Mouse (Mus musculus) bone marrow macrophage, adult 2 months (primary cell): ENCODE measurements around the gene D430019H16Rik.

Source experiments
- CTCF ChIP-seq: IDR thresholded peaks from 2 replicates; pipeline ENCODE4 v1.5.1; 2012; ENCODE audit warnings: low read depth, mild to moderate bottlenecking, low read length, moderate library complexity
- POLR2A ChIP-seq: IDR thresholded peaks from 2 replicates; pipeline ENCODE4 v1.6.1; 2012; ENCODE audit warnings: mild to moderate bottlenecking, low read depth, low read length, borderline replicate concordance

GRCm38 (mm10) chr12:105539649-105540048 lies 86.0 kb downstream of the D430019H16Rik start:
- TF ChIP-seq CTCF = no peak
- no peak for TF ChIP-seq POLR2A
